Mouse (Mus musculus): ENCODE results near the gene Efcab9. TPM values are rescaled to one million over a fixed set of nuclear protein-coding genes. Genes with fewer than 3 reads are reported as not detected.

The Efcab9 gene
- total RNA-seq (2023), result 1 to 10 TPM; 3.6 to 4.3 TPM

DNA sequence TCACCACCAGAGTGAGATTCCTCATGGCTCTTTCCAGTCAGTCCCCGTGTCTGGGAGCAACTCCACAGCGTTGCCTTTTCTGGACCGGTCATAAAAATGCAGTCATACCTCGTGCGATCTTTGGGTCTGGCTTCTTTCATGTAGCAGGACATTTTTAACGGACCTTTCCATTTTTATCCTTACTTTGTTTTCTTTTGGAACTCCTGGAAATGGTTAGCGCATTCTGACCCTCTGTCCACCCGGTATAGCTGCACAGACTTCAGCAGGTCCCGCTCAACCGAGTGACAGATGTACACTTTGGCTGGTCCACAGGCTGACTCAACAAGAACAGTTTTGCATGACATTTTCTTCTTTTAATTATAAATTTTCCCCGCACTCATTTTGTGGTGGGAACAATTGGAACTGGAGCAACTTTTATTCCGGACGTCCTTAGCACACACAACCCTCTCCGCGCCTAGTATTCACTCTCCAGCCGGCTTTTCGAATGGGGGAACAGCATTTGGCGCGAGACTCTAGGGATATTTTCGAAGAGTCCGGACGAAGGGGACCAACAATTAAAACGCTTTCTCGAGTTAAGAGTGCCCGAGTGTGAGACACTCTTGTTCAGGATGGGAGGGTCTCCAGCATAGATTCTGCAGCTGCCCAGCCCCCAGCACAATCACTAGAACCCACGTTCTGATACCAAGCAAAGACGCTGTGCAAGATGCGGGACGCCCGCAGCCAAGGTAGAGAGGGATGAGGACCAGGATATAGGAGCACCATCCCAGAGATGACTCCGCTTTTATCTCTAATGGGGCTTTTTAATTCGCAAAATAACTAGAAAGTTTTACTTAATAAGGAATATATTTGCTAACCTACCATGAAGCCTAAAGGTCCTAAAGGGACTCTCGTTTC lies at the start of gene Efcab9:
Efcab9 (minus strand) TSS at position 211 of the 894 bp plus-strand sequence.

DNA sequence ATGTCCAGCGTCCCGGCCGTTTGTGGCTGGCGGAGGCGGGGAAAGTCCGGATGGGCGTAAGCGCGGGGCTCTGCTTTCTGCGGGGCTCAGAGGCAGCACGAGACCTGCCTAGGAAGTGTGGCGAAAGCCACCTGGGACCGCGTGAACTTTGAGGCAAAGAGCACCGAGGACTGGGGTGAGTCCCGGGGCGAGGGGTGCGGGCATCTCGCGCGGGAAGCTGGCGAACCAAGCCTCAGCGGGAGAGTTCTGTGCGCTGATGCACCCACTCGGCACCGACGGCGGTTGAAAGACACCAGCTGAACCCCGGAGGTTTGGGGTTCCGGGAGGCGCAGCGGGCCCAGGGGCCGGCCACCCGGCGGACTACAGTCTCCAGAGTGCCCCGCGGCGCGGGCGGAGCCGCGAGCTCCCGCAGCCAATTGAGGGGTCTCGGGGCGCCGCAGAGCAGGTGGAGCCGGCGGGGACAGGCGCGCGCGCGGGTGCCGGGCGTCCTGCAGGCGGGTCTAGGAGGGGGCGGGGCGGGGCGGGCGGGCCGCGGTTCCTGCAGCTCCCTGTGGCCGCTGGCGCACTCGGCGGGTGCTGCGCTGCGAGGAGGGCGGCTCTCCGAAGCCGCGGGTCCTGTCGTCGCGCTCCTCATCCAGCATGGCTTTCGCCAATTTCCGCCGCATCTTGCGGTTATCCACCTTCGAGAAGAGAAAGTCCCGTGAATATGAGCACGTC lies 1.0 kb upstream of the Efcab9 start, which contains the start of gene Stk10:
Stk10 (plus strand) TSS at position 541 of the 717 bp plus-strand sequence.

Other genes with a start within 250 kb of the Efcab9 start
- gene Hba-a1, start 248.6 kb downstream of the Efcab9 start, total RNA-seq (2023), result 10 to 100 TPM; 19.0 to 64.4 TPM
- gene Hbq1b, start 245.1 kb downstream of the Efcab9 start, total RNA-seq (2023), result not detected
- gene Hba-a2, start 235.6 kb downstream of the Efcab9 start, total RNA-seq (2023), result 10 to 100 TPM; 10.9 to 33.4 TPM
- not detected for gene Hbq1a, start 232.0 kb downstream of the Efcab9 start, total RNA-seq (2023)
- gene Sh3pxd2b, start 184.3 kb downstream of the Efcab9 start, total RNA-seq (2023), result under 1 TPM in 1 of 2 experiments, not detected in 1; 0.20 TPM
- gene Ubtd2, start 76.7 kb downstream of the Efcab9 start, total RNA-seq (2023), result 1 to 10 TPM; 4.3 to 4.9 TPM
- 100 to 1,000 TPM; 258 to 267 TPM for gene Stk10, start 1.2 kb upstream of the Efcab9 start, total RNA-seq (2023)
- gene Fbxw11, start 110.6 kb upstream of the Efcab9 start, total RNA-seq (2023), result 10 to 100 TPM; 55.9 to 59.7 TPM